Mouse (Mus musculus) intestine, embryonic 14.5 days (tissue): ENCODE data around the gene Clic1. TPM values are rescaled to one million over a fixed set of nuclear protein-coding genes. Genes with fewer than 3 reads are reported as not detected.

Experiments used
- ATAC-seq: fragments of 200-750 bp; cut with Nextera tagmentation; replicated peaks from 2 replicates; pipeline ENCODE4 v1.8.0; 2017; ENCODE audit warnings: low read depth, moderate number of reproducible peaks, moderate TSS enrichment, moderate library complexity; ENCODE audit not compliant: low FRiP score, low TSS enrichment
- DNase-seq: peaks from one replicate; pipeline ENCODE4 v3.0.0-alpha.2; 2018; ENCODE audit warnings: low spot score
- H3K27ac ChIP-seq: fragments of 300-500 bp; sonication (generic); 2 replicates; pipeline ENCODE4 v1.5.1; 2014; ENCODE audit warnings: low read depth, mild to moderate bottlenecking, control low read depth
- H3K27me3 ChIP-seq: fragments of 300-500 bp; sonication (generic); replicated peaks from 2 replicates; pipeline ENCODE4 v1.6.1; 2014; ENCODE audit warnings: low read length, control low read depth; ENCODE audit not compliant: control insufficient read depth, insufficient read depth
- H3K36me3 ChIP-seq: fragments of 300-500 bp; sonication (generic); 2 replicates; pipeline ENCODE4 v1.6.1; 2014; ENCODE audit warnings: low read length, control low read depth; ENCODE audit not compliant: control insufficient read depth, insufficient read depth
- H3K4me1 ChIP-seq: fragments of 300-500 bp; sonication (generic); replicated peaks from 2 replicates; pipeline ENCODE4 v1.6.1; 2014; ENCODE audit warnings: low read length, control low read depth, mixed read lengths; ENCODE audit not compliant: control insufficient read depth, insufficient read depth
- H3K4me2 ChIP-seq: fragments of 300-500 bp; sonication (generic); 2 replicates; pipeline ENCODE4 v1.6.1; 2014; ENCODE audit warnings: low read length
- H3K4me3 ChIP-seq: fragments of 300-500 bp; sonication (generic); 2 replicates; pipeline ENCODE4 v1.5.1; 2014; ENCODE audit warnings: low read depth, low read length, control low read depth, mixed read lengths
- H3K9ac ChIP-seq: fragments of 300-500 bp; sonication (generic); 2 replicates; pipeline ENCODE4 v1.6.1; 2014; ENCODE audit warnings: mild to moderate bottlenecking, low read length
- H3K9me3 ChIP-seq: fragments of 300-500 bp; sonication (generic); 2 replicates; pipeline ENCODE4 v1.6.1; 2016; ENCODE audit warnings: low read length, control low read depth; ENCODE audit not compliant: control insufficient read depth
- WGBS: fragments of 180-500 bp; shearing (Covaris S2); extraction: QIAGEN DNeasy Blood & Tissue Kit; methylation state at CpG from one replicate; pipeline ENCODE4 v1.1.7; 2014; 5-methylcytosine and 5-hydroxymethylcytosine counted together
- polyA plus RNA-seq: library from polyadenylated mRNA; unstranded; fragments of >200 nt; fragmentation: Nextera tagmentation; extraction: Ambion mirVana; gene quantifications from 2 replicates; pipeline ENCODE4 v1.2.1, GENCODE M21; 2014

The Clic1 gene
- polyA plus RNA-seq, 1 experiment from 2014 or later = 113 TPM

- Histone ChIP-seq H3K4me2 (peak overlapping the region; percentile 26), H3K9ac (peak overlapping the region; percentile 11; the same call in 1 of the 2 replicates), H3K4me3 (no peak overlapping the region; the same call in 1 of the 2 replicates), H3K36me3 (no peaks in the 10 kb centered on the region), H3K4me1 (peaks cover 10% of the 10 kb centered on the region), H3K27me3 (no peaks in the 10 kb centered on the region), H3K9me3 (no peaks in the 10 kb centered on the region), H3K27ac (peak overlapping the region; percentile 8; the same call in 1 of the 2 replicates)
- DNase-seq (peak; percentile 67), ATAC-seq (0 out of 2 replicates have a peak, but pooled peaks have one; percentile 42)
- 42% methylated on average over 17 of the region's 17 CpGs for WGBS
These were observed 24.3 kb downstream of the Clic1 start for GRCm38 (mm10) chr17:35074097-35074496.

GRCm38 (mm10) chr17:35076507-35077176, 26.9 kb downstream of the Clic1 start, which contains the start of gene Ly6g6e:
TSS of gene Ly6g6e (plus strand) at chr17:35076902.
- Histone ChIP-seq H3K4me1 (peaks cover 10% of the 10 kb centered on the region), H3K27ac (peak within 1 kb of the TSS; percentile 7; the same call in 1 of the 2 replicates), H3K4me3 (peak within 1 kb of the TSS; percentile 6; the same call in 1 of the 2 replicates), H3K4me2 (peak within 1 kb of the TSS; percentile 33), H3K27me3 (no peaks in the 10 kb centered on the region), H3K36me3 (no peaks in the 10 kb centered on the region), H3K9ac (no peak within 1 kb of the TSS), H3K9me3 (no peaks in the 10 kb centered on the region)
- DNase-seq = no peak
- 23% methylated on average over 10 of the region's 10 CpGs for WGBS
- no peak for ATAC-seq

- H3K36me3 ChIP-seq = no peaks in the 10 kb centered on the region
- H3K4me2 ChIP-seq = peak overlapping the region; percentile 33
- no peaks in the 10 kb centered on the region for H3K9me3 ChIP-seq
- WGBS = 25% methylated on average over 2 of the region's 2 CpGs
- ATAC-seq (no peak), DNase-seq (no peak)
- no peak overlapping the region; the same call in 1 of the 2 replicates for H3K4me3 ChIP-seq
- H3K9ac ChIP-seq = no peak overlapping the region
- peaks cover 10% of the 10 kb centered on the region for H3K4me1 ChIP-seq
- H3K27me3 ChIP-seq = no peaks in the 10 kb centered on the region
- H3K27ac ChIP-seq = peak overlapping the region; percentile 7; the same call in 1 of the 2 replicates
These were observed 27.5 kb downstream of the Clic1 start for GRCm38 (mm10) chr17:35077285-35077684.

- H3K9me3 ChIP-seq = no peaks in the 10 kb centered on the region
- H3K4me1 ChIP-seq = peaks cover 10% of the 10 kb centered on the region
- peak within 1 kb of the TSS; percentile 6; the same call in 1 of the 2 replicates for H3K4me3 ChIP-seq
- H3K9ac ChIP-seq = no peak within 1 kb of the TSS
- no peaks in the 10 kb centered on the region for H3K36me3 ChIP-seq
- peak within 1 kb of the TSS; percentile 33 for H3K4me2 ChIP-seq
- H3K27ac ChIP-seq = peak within 1 kb of the TSS; percentile 7; the same call in 1 of the 2 replicates
- no peaks in the 10 kb centered on the region for H3K27me3 ChIP-seq
- DNase-seq (no peak), ATAC-seq (peak; percentile 33; the same call in 1 of the 2 replicates)
- 13% methylated on average over 14 of the region's 14 CpGs for WGBS
These were observed 28.0 kb downstream of the Clic1 start, which contains the start of gene Ly6g6d for GRCm38 (mm10) chr17:35077786-35078233. TSS of gene Ly6g6d (minus strand) at chr17:35078065.

GRCm38 (mm10) chr17:35079778-35080177, 30.0 kb downstream of the Clic1 start:
- H3K27me3 ChIP-seq = no peaks in the 10 kb centered on the region
- no peak overlapping the region for H3K4me3 ChIP-seq
- no peaks in the 10 kb centered on the region for H3K36me3 ChIP-seq
- H3K9me3 ChIP-seq = no peaks in the 10 kb centered on the region
- peaks cover 6% of the 10 kb centered on the region; the same call in 1 of the 2 replicates for H3K4me1 ChIP-seq
- no peak overlapping the region for H3K9ac ChIP-seq
- peak; percentile 69 for DNase-seq
- H3K4me2 ChIP-seq = no peak overlapping the region
- ATAC-seq = peak; percentile 61
- peak overlapping the region; percentile 43; the same call in 1 of the 2 replicates for H3K27ac ChIP-seq
- WGBS = 50% methylated on average over 9 of the region's 9 CpGs

GRCm38 (mm10) chr17:35080248-35080647, 30.5 kb downstream of the Clic1 start:
- no peak overlapping the region for H3K4me3 ChIP-seq
- ATAC-seq (no peak), DNase-seq (no peak)
- WGBS = 35% methylated on average over 6 of the region's 6 CpGs
- no peak overlapping the region for H3K4me2 ChIP-seq
- H3K9me3 ChIP-seq = no peaks in the 10 kb centered on the region
- H3K27me3 ChIP-seq = no peaks in the 10 kb centered on the region
- H3K9ac ChIP-seq = no peak overlapping the region
- peaks cover 6% of the 10 kb centered on the region; the same call in 1 of the 2 replicates for H3K4me1 ChIP-seq
- no peaks in the 10 kb centered on the region for H3K36me3 ChIP-seq
- H3K27ac ChIP-seq = peak overlapping the region; percentile 43; the same call in 1 of the 2 replicates

GRCm38 (mm10) chr17:35080710-35081109, 30.9 kb downstream of the Clic1 start:
- peaks cover 6% of the 10 kb centered on the region; the same call in 1 of the 2 replicates for H3K4me1 ChIP-seq
- H3K4me2 ChIP-seq = no peak overlapping the region
- H3K27me3 ChIP-seq = no peaks in the 10 kb centered on the region
- no peak overlapping the region for H3K27ac ChIP-seq
- H3K9me3 ChIP-seq = no peaks in the 10 kb centered on the region
- 86% methylated on average over 4 of the region's 4 CpGs for WGBS
- ATAC-seq (no peak), DNase-seq (no peak)
- no peak overlapping the region for H3K4me3 ChIP-seq
- no peak overlapping the region for H3K9ac ChIP-seq
- no peaks in the 10 kb centered on the region for H3K36me3 ChIP-seq

GRCm38 (mm10) chr17:35082841-35083576, 33.2 kb downstream of the Clic1 start:
- Histone ChIP-seq H3K27ac (no peak overlapping the region), H3K9ac (no peak overlapping the region), H3K27me3 (no peaks in the 10 kb centered on the region), H3K36me3 (no peaks in the 10 kb centered on the region), H3K4me3 (no peak overlapping the region), H3K4me1 (0 out of 2 replicates have a peak, but pooled peaks cover 2% of the 10 kb centered on the region), H3K4me2 (no peak overlapping the region), H3K9me3 (no peaks in the 10 kb centered on the region)
- ATAC-seq (no peak), DNase-seq (no peak)
- 82% methylated on average over 16 of the region's 16 CpGs for WGBS
